Comparison of ENCODE assay signal across 10 mouse cellular contexts in genomic region chr2:132282453-132283174, GRCm38 (mm10). TPM values are rescaled to one million over a fixed set of nuclear protein-coding genes. Genes with fewer than 3 reads are reported as not detected.
DNase-seq lines count a peak whose midpoint lies in the region; ATAC-seq and TF ChIP-seq lines count a peak whose summit lies in the region.
"Had no signal": no experiment of that assay in that cellular context is flagged by ENCODE, and none has a peak within 500 bp of the region (broad histone marks: within the 10 kb centered on the region; RNA-seq: fewer than 3 reads in every experiment).

No protein-coding gene starts in this region.

- peaks cover 23% of the 10 kb centered on the region for H3K36me3 ChIP-seq in midbrain, embryonic 10.5 days
- no peaks in the 10 kb centered on the region for H3K36me3 ChIP-seq in midbrain, postnatal 0 days (ENCODE audit: insufficient read depth, low read length)
- H3K36me3 ChIP-seq in forebrain, embryonic 15.5 days: no peaks in the 10 kb centered on the region
- H3K36me3 ChIP-seq in limb, embryonic 12.5 days: peaks cover 8% of the 10 kb centered on the region
- no peaks in the 10 kb centered on the region for H3K36me3 ChIP-seq in stomach, embryonic 15.5 days

- H3K9ac ChIP-seq in midbrain, postnatal 0 days (replicated peaks; ENCODE audit: low read length, poor library complexity, severe bottlenecking): no peak overlapping the region
- H3K9ac ChIP-seq in forebrain, embryonic 15.5 days (replicated peaks): no peak overlapping the region
- no peak overlapping the region for H3K9ac ChIP-seq in limb, embryonic 12.5 days (replicated peaks)
- no peak overlapping the region for H3K9ac ChIP-seq in stomach, embryonic 15.5 days

- peaks cover 8% of the 10 kb centered on the region for H3K9me3 ChIP-seq in midbrain, embryonic 10.5 days (replicated peaks)
- H3K9me3 ChIP-seq in midbrain, postnatal 0 days (ENCODE audit: low read length): no peaks in the 10 kb centered on the region; the same call in 1 of the 2 replicates
- no peaks in the 10 kb centered on the region for H3K9me3 ChIP-seq in forebrain, embryonic 15.5 days
- 0 out of 2 replicates have a peak, but pooled peaks cover 3% of the 10 kb centered on the region for H3K9me3 ChIP-seq in limb, embryonic 12.5 days
- H3K9me3 ChIP-seq in stomach, embryonic 15.5 days: no peaks in the 10 kb centered on the region

- peak overlapping the region; percentile 30 for H3K4me3 ChIP-seq in midbrain, embryonic 10.5 days
- no peak overlapping the region for H3K4me3 ChIP-seq in midbrain, postnatal 0 days (ENCODE audit: low read depth, low read length)
- no peak overlapping the region for H3K4me3 ChIP-seq in forebrain, embryonic 15.5 days
- H3K4me3 ChIP-seq in limb, embryonic 12.5 days (replicated peaks): no peak overlapping the region
- H3K4me3 ChIP-seq in stomach, embryonic 15.5 days (replicated peaks): no peak overlapping the region

- no peaks in the 10 kb centered on the region for H3K27me3 ChIP-seq in midbrain, embryonic 10.5 days (ENCODE audit: low read depth, poor library complexity, severe bottlenecking)
- H3K27me3 ChIP-seq in midbrain, postnatal 0 days (ENCODE audit: insufficient read depth, low read length): no peaks in the 10 kb centered on the region
- no peaks in the 10 kb centered on the region for H3K27me3 ChIP-seq in forebrain, embryonic 15.5 days
- H3K27me3 ChIP-seq in limb, embryonic 12.5 days: no peaks in the 10 kb centered on the region
- no peaks in the 10 kb centered on the region for H3K27me3 ChIP-seq in stomach, embryonic 15.5 days (replicated peaks)

- ATAC-seq in midbrain, postnatal 0 days (ENCODE audit: low FRiP score): no peak
- peak; percentile 57 for ATAC-seq in forebrain, embryonic 15.5 days (replicated peaks)
- no peak for ATAC-seq in limb, embryonic 12.5 days (ENCODE audit: insufficient number of reproducible peaks, insufficient read depth, low FRiP score, low TSS enrichment, low read depth)
- peak; percentile 35; the same call in 1 of the 2 replicates for ATAC-seq in stomach, embryonic 15.5 days (ENCODE audit: insufficient read depth, low FRiP score, low read depth)

- H3K4me2 ChIP-seq in midbrain, postnatal 0 days (ENCODE audit: low read depth, low read length, poor library complexity, severe bottlenecking): no peak overlapping the region
- no peak overlapping the region for H3K4me2 ChIP-seq in forebrain, embryonic 15.5 days (replicated peaks)
- no peak overlapping the region for H3K4me2 ChIP-seq in limb, embryonic 12.5 days
- peak overlapping the region; percentile 17; the same call in 1 of the 2 replicates for H3K4me2 ChIP-seq in stomach, embryonic 15.5 days

- 20% methylated on average over 12 of the region's 12 CpGs for WGBS in midbrain, embryonic 10.5 days
- WGBS in midbrain, postnatal 0 days: 13% methylated on average over 12 of the region's 12 CpGs
- 5% methylated on average over 12 of the region's 12 CpGs for WGBS in forebrain, embryonic 15.5 days
- WGBS in limb, embryonic 12.5 days: 43% methylated on average over 12 of the region's 12 CpGs
- 33% methylated on average over 12 of the region's 12 CpGs for WGBS in stomach, embryonic 15.5 days

- H3K27ac ChIP-seq in midbrain, embryonic 10.5 days (replicated peaks): peak overlapping the region; percentile 61
- H3K27ac ChIP-seq in midbrain, postnatal 0 days (ENCODE audit: low read depth, low read length): no peak overlapping the region; the same call in 1 of the 2 replicates
- peak overlapping the region; percentile 9 for H3K27ac ChIP-seq in forebrain, embryonic 15.5 days (replicated peaks)
- peak overlapping the region; percentile 53 for H3K27ac ChIP-seq in limb, embryonic 12.5 days
- peak overlapping the region; percentile 60 for H3K27ac ChIP-seq in stomach, embryonic 15.5 days

- DNase-seq in midbrain, embryonic 10.5 days (ENCODE audit: low spot score): peak; percentile 23
- DNase-seq in midbrain, postnatal 0 days (ENCODE audit: low spot score): no peak
- no peak for DNase-seq in cerebellum, postnatal 4 days (ENCODE audit: low spot score in 2 of 2)
- no peak for DNase-seq in ovary, postnatal 36 days (ENCODE audit: low spot score)
- DNase-seq in right cerebral cortex, postnatal 25 days: no peak
- DNase-seq: layer of hippocampus, adult 9-11 months; thymus, adult 18-20 months had no signal

- no peak for TF ChIP-seq CTCF in midbrain, postnatal 0 days (IDR thresholded peaks at IDR 0.05)

- H3K4me1 ChIP-seq in midbrain, embryonic 10.5 days: peaks cover 46% of the 10 kb centered on the region
- peaks cover 2% of the 10 kb centered on the region; the same call in 1 of the 2 replicates for H3K4me1 ChIP-seq in midbrain, postnatal 0 days (ENCODE audit: insufficient read depth, low read length)
- peaks cover 31% of the 10 kb centered on the region for H3K4me1 ChIP-seq in forebrain, embryonic 15.5 days
- H3K4me1 ChIP-seq in limb, embryonic 12.5 days (replicated peaks): peaks cover 35% of the 10 kb centered on the region
- H3K4me1 ChIP-seq in stomach, embryonic 15.5 days: peaks cover 27% of the 10 kb centered on the region; the same call in 1 of the 2 replicates

RNA-seq across cellular contexts. Expression of gene Cds2, which starts 19.7 kb away (rescaled TPM):
- 21.4 and 22.7 TPM in 2 replicates for polyA plus RNA-seq in midbrain, embryonic 10.5 days (2016; fragmentation: Nextera tagmentation; extraction: Ambion mirVana)
- total RNA-seq in midbrain, postnatal 0 days (2014; rRNA removed): 135 and 142 TPM in 2 replicates
- polyA plus RNA-seq in midbrain, postnatal 0 days (2015; fragmentation: Nextera tagmentation; extraction: Ambion mirVana): 32.6 and 33.3 TPM in 2 replicates
- polyA plus RNA-seq in forebrain, embryonic 15.5 days (2015; fragmentation: Nextera tagmentation; extraction: Ambion mirVana): 25.7 and 27.6 TPM in 2 replicates
- polyA plus RNA-seq in limb, embryonic 12.5 days (2016; fragmentation: Nextera tagmentation; extraction: Ambion mirVana): 26.7 and 34.2 TPM in 2 replicates
- polyA plus RNA-seq in stomach, embryonic 15.5 days (2015; fragmentation: Nextera tagmentation; extraction: Ambion mirVana): 17.0 and 28.7 TPM in 2 replicates

RNA-seq across cellular contexts. Expression of gene Pcna, which starts 29.5 kb away (rescaled TPM):
- 383 and 428 TPM in 2 replicates for polyA plus RNA-seq in midbrain, embryonic 10.5 days (2016; fragmentation: Nextera tagmentation; extraction: Ambion mirVana)
- 111 and 118 TPM in 2 replicates for total RNA-seq in midbrain, postnatal 0 days (2014; rRNA removed)
- 90.8 and 91.0 TPM in 2 replicates for polyA plus RNA-seq in midbrain, postnatal 0 days (2015; fragmentation: Nextera tagmentation; extraction: Ambion mirVana)
- polyA plus RNA-seq in forebrain, embryonic 15.5 days (2015; fragmentation: Nextera tagmentation; extraction: Ambion mirVana): 190 and 193 TPM in 2 replicates
- 311 and 315 TPM in 2 replicates for polyA plus RNA-seq in limb, embryonic 12.5 days (2016; fragmentation: Nextera tagmentation; extraction: Ambion mirVana)
- 244 and 254 TPM in 2 replicates for polyA plus RNA-seq in stomach, embryonic 15.5 days (2015; fragmentation: Nextera tagmentation; extraction: Ambion mirVana)

RNA-seq across cellular contexts. Expression of gene Tmem230, which starts 35.0 kb away (rescaled TPM):
- polyA plus RNA-seq in midbrain, embryonic 10.5 days (2016; fragmentation: Nextera tagmentation; extraction: Ambion mirVana): 40.3 and 47.6 TPM in 2 replicates
- total RNA-seq in midbrain, postnatal 0 days (2014; rRNA removed): 42.0 and 59.5 TPM in 2 replicates
- 38.3 and 40.1 TPM in 2 replicates for polyA plus RNA-seq in midbrain, postnatal 0 days (2015; fragmentation: Nextera tagmentation; extraction: Ambion mirVana)
- 47.1 and 47.2 TPM in 2 replicates for polyA plus RNA-seq in forebrain, embryonic 15.5 days (2015; fragmentation: Nextera tagmentation; extraction: Ambion mirVana)
- 46.8 and 47.3 TPM in 2 replicates for polyA plus RNA-seq in limb, embryonic 12.5 days (2016; fragmentation: Nextera tagmentation; extraction: Ambion mirVana)
- 40.6 and 41.9 TPM in 2 replicates for polyA plus RNA-seq in stomach, embryonic 15.5 days (2015; fragmentation: Nextera tagmentation; extraction: Ambion mirVana)

Comparison
In these comparisons a context has a peak if more than half of its experiments do, and no peak if none do; other contexts are left out.
1. ATAC-seq: peak in forebrain, embryonic 15.5 days (single experiment) and stomach, embryonic 15.5 days (single experiment); none in midbrain, postnatal 0 days (single experiment) and limb, embryonic 12.5 days (single experiment).